Mouse (Mus musculus) lung, postnatal 0 days (tissue): ENCODE data around the gene Pole3.

Experiments
- CTCF ChIP-seq: IDR thresholded peaks from 2 replicates; pipeline ENCODE4 v1.5.1; 2016; ENCODE audit warnings: antibody characterized with exemption, mild to moderate bottlenecking
- EP300 ChIP-seq: IDR thresholded peaks from 2 replicates; pipeline ENCODE4 v1.6.1; 2016; ENCODE audit warnings: antibody characterized with exemption, mild to moderate bottlenecking, control low read depth

GRCm38 (mm10) chr4:62517538-62518415 lies 7.1 kb downstream of the Pole3 start:
- TF ChIP-seq EP300 (no peak), CTCF (no peak)
